Mouse (Mus musculus) ES-E14 (cell line): ENCODE measurements around the gene Tmem80. TPM values are rescaled to one million over a fixed set of nuclear protein-coding genes. Genes with fewer than 3 reads are reported as not detected.
A peak's percentile ranks its signal among the peaks of the same experiment; 100 is the strongest.

Experiments used
- DNase-seq: peaks from one replicate; pipeline ENCODE4 v3.0.0-alpha.2; 2013; ENCODE audit warnings: low read depth, low spot score
- H3K27ac ChIP-seq: 2 replicates; pipeline ENCODE4 v1.5.1; 2012; ENCODE audit warnings: low read depth, mild to moderate bottlenecking, low read length, moderate library complexity, mixed read lengths; ENCODE audit not compliant: poor library complexity, insufficient read depth, severe bottlenecking
- H3K36me3 ChIP-seq: 2 replicates; pipeline ENCODE4 v1.6.1; 2012; ENCODE audit warnings: mild to moderate bottlenecking, low read length, moderate library complexity, mixed read lengths; ENCODE audit not compliant: control insufficient read depth, poor library complexity, insufficient read depth, severe bottlenecking
- H3K4me1 ChIP-seq, 2 experiments: fragments of 150-350 bp in 1 of 2; sonication (generic) in 1 of 2; 2 replicates each; pipeline ENCODE4 v1.6.1; 2012; ENCODE audit warnings: low read length in 2 of 2, mild to moderate bottlenecking in 1 of 2, mixed read lengths in 1 of 2; ENCODE audit not compliant: control insufficient read depth in 2 of 2, insufficient read depth in 2 of 2, poor library complexity in 1 of 2
- H3K4me3 ChIP-seq, 2 experiments: fragments of 150-350 bp in 1 of 2; sonication (generic) in 1 of 2; 2 replicates each; pipeline ENCODE4 v1.5.1; 2012; ENCODE audit warnings: low read length in 2 of 2, low read depth in 1 of 2, mild to moderate bottlenecking in 1 of 2, mixed read lengths in 1 of 2; ENCODE audit not compliant: insufficient read depth in 1 of 2, poor library complexity in 1 of 2, severe bottlenecking in 1 of 2
- H3K9ac ChIP-seq: 2 replicates; pipeline ENCODE4 v1.6.1; 2012; ENCODE audit warnings: low read depth, mild to moderate bottlenecking, low read length, mixed read lengths; ENCODE audit not compliant: poor library complexity, insufficient read depth, severe bottlenecking
- H3K9me3 ChIP-seq: fragments of 150-350 bp; sonication (generic); 2 replicates; pipeline ENCODE4 v1.6.1; 2012; ENCODE audit warnings: low read depth, mild to moderate bottlenecking, low read length; ENCODE audit not compliant: control insufficient read depth, insufficient read depth
- CHD2 ChIP-seq: IDR thresholded peaks from 2 replicates; pipeline ENCODE4 v1.6.1; 2014; ENCODE audit warnings: mild to moderate bottlenecking, low read depth, low read length, inconsistent platforms
- HCFC1 ChIP-seq: IDR thresholded peaks from 2 replicates; pipeline ENCODE4 v1.6.1; 2012; ENCODE audit warnings: low read length, inconsistent platforms, borderline replicate concordance; ENCODE audit not compliant: insufficient read depth
- MAFK ChIP-seq: IDR thresholded peaks from 2 replicates; pipeline ENCODE4 v1.6.1; 2014; ENCODE audit warnings: mild to moderate bottlenecking, low read depth, low read length, inconsistent platforms; ENCODE audit not compliant: insufficient read depth
- ZC3H11A ChIP-seq: IDR thresholded peaks from 2 replicates; pipeline ENCODE4 v1.6.1; 2012; ENCODE audit warnings: low read depth, mild to moderate bottlenecking, inconsistent platforms, low read length, borderline replicate concordance
- ZNF384 ChIP-seq: IDR thresholded peaks from 2 replicates; pipeline ENCODE4 v1.6.1; 2012; ENCODE audit warnings: low read depth, low read length, inconsistent platforms
- in situ Hi-C, 2 experiments: fragments of 600-800 bp; cut with MboI; formaldehyde crosslinking; loops; one replicate each; pipeline ENCODE4 v1.15.1; 2025; ENCODE audit warnings: low sequenced_read_pairs in 2 of 2, inconsistent platforms in 1 of 2; ENCODE audit not compliant: unreplicated experiment in 2 of 2
- total RNA-seq: library from RNA; depleted of rRNA; stranded (reverse); fragments of 300-350 nt; gene quantifications from 2 replicates; pipeline ENCODE4 v1.2.3, GENCODE M21; 2012

The Tmem80 gene
- total RNA-seq, 1 experiment, result 9.7 TPM

- no peaks in the 10 kb centered on the region for H3K9me3 ChIP-seq
- peaks cover 55% of the 10 kb centered on the region for H3K36me3 ChIP-seq
- peaks cover 3% of the 10 kb centered on the region in 2 experiments; a peak in 2 of 4 replicates for H3K4me1 ChIP-seq
- no peak overlapping the region for H3K4me3 ChIP-seq
- H3K27ac ChIP-seq, result no peak overlapping the region
- TF ChIP-seq ZC3H11A (no peak), MAFK (no peak), HCFC1 (no peak)
- no peak for DNase-seq
- H3K9ac ChIP-seq, result no peak overlapping the region
- in situ Hi-C loops, result no loop called here
These were observed 8.1 kb upstream of the Tmem80 start for GRCm38 (mm10) chr7:141319446-141319845.

- in situ Hi-C loops, result no loop called here
- no peaks in the 10 kb centered on the region for H3K9me3 ChIP-seq
- DNase-seq, result no peak
- H3K9ac ChIP-seq, result no peak overlapping the region
- H3K36me3 ChIP-seq, result peaks cover 46% of the 10 kb centered on the region
- TF ChIP-seq CHD2 (no peak), ZC3H11A (peak; percentile 5; the same call in 1 of the 2 replicates)
- no peak overlapping the region for H3K27ac ChIP-seq
- H3K4me1 ChIP-seq, result peaks cover 3 to 9% of the 10 kb centered on the region in 2 experiments; a peak in 3 of 4 replicates
- no peak overlapping the region for H3K4me3 ChIP-seq
These were observed 2.9 kb upstream of the Tmem80 start for GRCm38 (mm10) chr7:141324686-141325085.

GRCm38 (mm10) chr7:141326546-141327446, 743 bp upstream of the Tmem80 start:
- peak overlapping the region; percentile 94 for H3K9ac ChIP-seq
- peaks cover 2 to 9% of the 10 kb centered on the region in 2 experiments; a peak in 2 of 4 replicates for H3K4me1 ChIP-seq
- in situ Hi-C loops, result no loop called here
- no peaks in the 10 kb centered on the region for H3K9me3 ChIP-seq
- TF ChIP-seq HCFC1 (no peak), ZNF384 (no peak), CHD2 (no peak), MAFK (no peak), ZC3H11A (no peak)
- H3K4me3 ChIP-seq, result peak overlapping the region; percentile 76 to 84; a peak in 3 of 4 replicates
- peaks cover 39% of the 10 kb centered on the region for H3K36me3 ChIP-seq
- H3K27ac ChIP-seq, result no peak overlapping the region
- no peak for DNase-seq

GRCm38 (mm10) chr7:141328373-141328990, 943 bp downstream of the Tmem80 start:
- peaks cover 23% of the 10 kb centered on the region; the same call in 1 of the 2 replicates for H3K36me3 ChIP-seq
- H3K9ac ChIP-seq, result peak overlapping the region; percentile 94
- in situ Hi-C loops, result no loop called here
- H3K9me3 ChIP-seq, result no peaks in the 10 kb centered on the region
- TF ChIP-seq MAFK (no peak), CHD2 (no peak), ZC3H11A (no peak), ZNF384 (no peak), HCFC1 (no peak)
- peak overlapping the region; percentile 25; the same call in 1 of the 2 replicates for H3K27ac ChIP-seq
- H3K4me3 ChIP-seq, result peak overlapping the region; percentile 76 to 84
- peaks cover 2 to 9% of the 10 kb centered on the region in 2 experiments; a peak in 2 of 4 replicates for H3K4me1 ChIP-seq
- no peak for DNase-seq
